Mouse (Mus musculus) forebrain, embryonic 12.5 days (tissue): ENCODE results near the gene Gm20521. TPM values are rescaled to one million over a fixed set of nuclear protein-coding genes. Genes with fewer than 3 reads are reported as not detected.
"Not testable (repeated sequence)": the region's sequence is repeated elsewhere in the genome, so short reads cannot be mapped to it uniquely, and the experiment has no call there.

Source experiments
- ATAC-seq: fragments of 200-750 bp; cut with Nextera tagmentation; 2 replicates; pipeline ENCODE4 v1.8.0; 2017; ENCODE audit warnings: moderate TSS enrichment; ENCODE audit not compliant: low FRiP score
- H3K27ac ChIP-seq: fragments of 300-500 bp; sonication (generic); 2 replicates; pipeline ENCODE4 v1.5.1; 2016; ENCODE audit warnings: mild to moderate bottlenecking
- H3K27me3 ChIP-seq: fragments of 300-500 bp; sonication (generic); 2 replicates; pipeline ENCODE4 v1.6.1; 2016; ENCODE audit warnings: mild to moderate bottlenecking
- H3K36me3 ChIP-seq: fragments of 300-500 bp; sonication (generic); replicated peaks from 2 replicates; pipeline ENCODE4 v1.6.1; 2016; ENCODE audit warnings: mild to moderate bottlenecking
- H3K4me1 ChIP-seq: fragments of 300-500 bp; sonication (generic); 2 replicates; pipeline ENCODE4 v1.6.1; 2016
- H3K4me2 ChIP-seq: fragments of 300-500 bp; sonication (generic); 2 replicates; pipeline ENCODE4 v1.6.1; 2016; ENCODE audit warnings: mild to moderate bottlenecking, moderate library complexity
- H3K4me3 ChIP-seq: fragments of 300-500 bp; sonication (generic); replicated peaks from 2 replicates; pipeline ENCODE4 v1.5.1; 2016; ENCODE audit warnings: mild to moderate bottlenecking
- H3K9ac ChIP-seq: fragments of 300-500 bp; sonication (generic); 2 replicates; pipeline ENCODE4 v1.6.1; 2016; ENCODE audit warnings: mild to moderate bottlenecking
- H3K9me3 ChIP-seq: fragments of 300-500 bp; sonication (generic); 2 replicates; pipeline ENCODE4 v1.6.1; 2016
- WGBS: fragments of 180-500 bp; shearing (Covaris S2); methylation state at CpG from one replicate; pipeline ENCODE4 v1.1.7; 2016; 5-methylcytosine and 5-hydroxymethylcytosine counted together
- polyA plus RNA-seq: library from polyadenylated mRNA; unstranded; fragments of >200 nt; fragmentation: Nextera tagmentation; extraction: Ambion mirVana; gene quantifications from 2 replicates; pipeline ENCODE4 v1.2.1, GENCODE M21; 2016

The Gm20521 gene
- polyA plus RNA-seq, 1 experiment from 2014 or later = not detected

- Histone ChIP-seq H3K9me3 (no peaks in the 10 kb centered on the region), H3K36me3 (no peaks in the 10 kb centered on the region), H3K4me3 (no peak overlapping the region), H3K4me2 (no peak overlapping the region), H3K9ac (no peak overlapping the region), H3K4me1 (no peaks in the 10 kb centered on the region), H3K27ac (no peak overlapping the region), H3K27me3 (no peaks in the 10 kb centered on the region)
- ATAC-seq = no peak
- WGBS = 93% methylated on average over 8 of the region's 8 CpGs
Measured at GRCm38 (mm10) chr14:54942479-54942878, 59.2 kb downstream of the Gm20521 start.

DNA sequence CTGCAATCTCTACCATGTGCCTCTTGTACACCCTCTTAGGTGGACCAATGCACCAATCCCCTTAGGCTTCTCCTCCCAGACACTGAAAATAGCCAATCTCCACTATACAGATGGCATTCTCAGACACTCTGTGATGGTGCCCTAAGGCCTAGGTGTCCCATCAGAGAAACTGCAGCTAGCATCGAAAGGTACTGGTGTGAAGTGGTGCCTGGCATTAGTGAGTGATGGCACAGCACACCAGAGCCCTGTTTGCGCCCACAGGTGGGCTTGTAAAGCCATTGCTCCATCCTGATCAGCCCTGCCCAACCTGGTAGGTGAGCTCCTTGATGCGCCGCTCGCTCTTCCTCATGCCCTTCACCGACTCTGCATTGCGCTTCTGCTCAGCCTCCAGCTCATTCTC is 60.7 kb downstream of the Gm20521 start:
- H3K9ac ChIP-seq = no peak overlapping the region
- ATAC-seq = no peak
- 96% methylated on average over 7 of the region's 7 CpGs for WGBS

GRCm38 (mm10) chr14:54944939-54945338 is 61.7 kb downstream of the Gm20521 start:
- no peak overlapping the region for H3K9ac ChIP-seq
- H3K27me3 ChIP-seq = no peaks in the 10 kb centered on the region
- H3K27ac ChIP-seq = no peak overlapping the region
- 70% methylated on average over 2 of the region's 2 CpGs for WGBS
- no peaks in the 10 kb centered on the region for H3K9me3 ChIP-seq
- H3K4me3 ChIP-seq = no peak overlapping the region
- no peaks in the 10 kb centered on the region for H3K36me3 ChIP-seq
- no peak overlapping the region for H3K4me2 ChIP-seq
- H3K4me1 ChIP-seq = no peaks in the 10 kb centered on the region
- ATAC-seq = no peak

More for the DNA sequence above, 60.7 kb downstream of the Gm20521 start:
- Histone ChIP-seq H3K36me3 (no peaks in the 10 kb centered on the region), H3K27ac (no peak overlapping the region), H3K4me2 (no peak overlapping the region), H3K27me3 (no peaks in the 10 kb centered on the region), H3K4me3 (no peak overlapping the region), H3K4me1 (no peaks in the 10 kb centered on the region), H3K9me3 (no peaks in the 10 kb centered on the region)

DNA sequence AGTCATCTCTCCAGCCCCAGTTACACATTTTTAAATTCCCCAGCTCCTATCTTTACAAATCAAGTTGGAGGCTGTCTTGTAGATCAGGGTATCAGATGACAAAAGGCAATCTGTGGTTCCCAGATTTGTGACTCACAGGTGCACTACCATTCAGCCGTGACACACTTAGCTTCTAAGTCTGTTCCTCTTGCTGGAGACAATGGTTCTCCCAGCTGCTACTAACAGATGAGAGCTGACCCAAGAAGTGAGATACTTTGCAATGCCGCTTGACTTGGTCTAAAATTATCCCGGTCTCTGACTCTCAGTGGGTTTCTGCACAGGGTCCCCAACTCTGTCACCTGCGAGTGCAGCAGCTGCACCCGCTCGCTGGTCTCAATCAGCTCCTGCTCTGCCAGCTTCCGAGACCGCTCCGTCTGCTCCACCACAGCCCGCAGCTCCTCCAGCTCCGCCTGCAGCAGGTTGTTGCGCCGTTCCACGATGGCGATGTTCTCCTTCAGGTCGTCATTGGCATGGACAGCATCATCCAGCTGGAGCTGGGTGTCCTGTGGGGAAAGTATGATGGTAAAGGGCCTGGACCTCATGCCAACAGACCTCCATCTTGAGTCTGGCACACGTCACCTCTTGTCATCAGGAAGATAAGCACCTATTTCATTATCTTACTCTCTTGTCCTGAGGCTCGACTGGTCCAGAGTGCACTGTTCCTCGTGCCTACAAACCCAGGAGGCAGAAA is 62.9 kb downstream of the Gm20521 start:
- Histone ChIP-seq H3K4me2 (no peak overlapping the region), H3K9me3 (no peaks in the 10 kb centered on the region), H3K27ac (no peak overlapping the region), H3K4me1 (no peaks in the 10 kb centered on the region), H3K4me3 (no peak overlapping the region), H3K27me3 (no peaks in the 10 kb centered on the region), H3K36me3 (no peaks in the 10 kb centered on the region), H3K9ac (no peak overlapping the region)
- ATAC-seq = no peak
- WGBS = 88% methylated on average over 19 of the region's 19 CpGs

GRCm38 (mm10) chr14:54947008-54947407 is 63.8 kb downstream of the Gm20521 start:
- H3K9ac ChIP-seq, ATAC-seq, H3K27me3 ChIP-seq, H3K4me3 ChIP-seq, H3K9me3 ChIP-seq, H3K36me3 ChIP-seq, H3K27ac ChIP-seq, H3K4me1 ChIP-seq, H3K4me2 ChIP-seq: not testable (repeated sequence)
- 87% methylated on average over 11 of the region's 11 CpGs for WGBS

Other genes with a start within 250 kb of the Gm20521 start
- not detected in 2 replicates for gene Gm17606, start 242.5 kb upstream of the Gm20521 start, polyA plus RNA-seq
- gene Cdh24, start 242.1 kb upstream of the Gm20521 start, polyA plus RNA-seq = 9.8 and 10.7 TPM in 2 replicates
- 87.5 and 89.7 TPM in 2 replicates for gene 1700123O20Rik, start 197.2 kb upstream of the Gm20521 start, polyA plus RNA-seq
- 188 and 190 TPM in 2 replicates for gene Acin1, start 196.5 kb upstream of the Gm20521 start, polyA plus RNA-seq
- gene Gm29776, start 184.6 kb upstream of the Gm20521 start, polyA plus RNA-seq = not detected in 2 replicates
- gene Cebpe, start 171.3 kb upstream of the Gm20521 start, polyA plus RNA-seq = not detected in 2 replicates
- 2.3 and 2.7 TPM in 2 replicates for gene Slc7a8, start 101.5 kb upstream of the Gm20521 start, polyA plus RNA-seq
- gene Rnf212b, start 69.3 kb upstream of the Gm20521 start, polyA plus RNA-seq = not detected in 2 replicates
- 13.9 and 18.5 TPM in 2 replicates for gene Homez, start 12.5 kb upstream of the Gm20521 start, polyA plus RNA-seq
- gene Ppp1r3e, start 5.9 kb upstream of the Gm20521 start, polyA plus RNA-seq = 1.1 and 1.3 TPM in 2 replicates
- 3.3 and 3.4 TPM in 2 replicates for gene Bcl2l2, start 64 bp upstream of the Gm20521 start, polyA plus RNA-seq
- 199 and 211 TPM in 2 replicates for gene Pabpn1, start 9.1 kb downstream of the Gm20521 start, polyA plus RNA-seq
- 93.3 and 97.8 TPM in 2 replicates for gene Slc22a17, start 29.7 kb downstream of the Gm20521 start, polyA plus RNA-seq
- 36.8 and 37.8 TPM in 2 replicates for gene Efs, start 42.7 kb downstream of the Gm20521 start, polyA plus RNA-seq
- not detected in 2 replicates for gene Il25, start 49.3 kb downstream of the Gm20521 start, polyA plus RNA-seq
- 1.4 and 2.0 TPM in 2 replicates for gene Cmtm5, start 52.8 kb downstream of the Gm20521 start, polyA plus RNA-seq
- gene Myh6, start 83.5 kb downstream of the Gm20521 start, polyA plus RNA-seq = 1.5 and 1.8 TPM in 2 replicates
- not detected in 2 replicates for gene Gm17428, start 93.5 kb downstream of the Gm20521 start, polyA plus RNA-seq
- 3.6 and 4.2 TPM in 2 replicates for gene Myh7, start 111.2 kb downstream of the Gm20521 start, polyA plus RNA-seq
- gene Ngdn, start 132.0 kb downstream of the Gm20521 start, polyA plus RNA-seq = 71.7 and 73.3 TPM in 2 replicates
- gene Zfhx2, start 208.9 kb downstream of the Gm20521 start, polyA plus RNA-seq = 26.3 and 28.1 TPM in 2 replicates
- 32.0 and 33.0 TPM in 2 replicates for gene Thtpa, start 211.3 kb downstream of the Gm20521 start, polyA plus RNA-seq
- 10.2 and 11.4 TPM in 2 replicates for gene Ap1g2, start 223.2 kb downstream of the Gm20521 start, polyA plus RNA-seq
- gene Jph4, start 233.5 kb downstream of the Gm20521 start, polyA plus RNA-seq = 9.0 and 9.4 TPM in 2 replicates